Mouse (Mus musculus): Measurements from ENCODE around the gene Mgrn1.

DNA sequence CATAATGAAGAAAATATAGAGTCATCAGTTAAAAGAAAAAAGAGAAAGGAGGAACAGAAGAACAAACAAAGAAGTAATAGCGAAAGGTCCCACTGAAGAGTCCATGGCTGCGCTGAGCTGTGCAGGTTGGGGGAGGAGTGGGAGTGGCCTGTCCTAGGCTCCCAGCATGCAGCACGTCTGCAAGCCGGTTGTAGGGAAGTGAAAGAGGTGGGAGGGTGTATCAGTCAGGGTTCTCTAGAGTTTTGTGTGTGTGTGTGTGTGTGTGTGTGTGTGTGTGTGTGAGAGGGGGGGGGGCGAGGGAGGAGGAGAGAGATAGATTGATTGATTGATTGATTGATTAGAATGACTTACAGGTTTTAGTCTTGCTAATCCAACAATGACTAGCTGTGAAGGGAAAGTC, 21.9 kb downstream of the Mgrn1 start:
- TF ChIP-seq CTCF (IDR thresholded peaks at IDR 0.05; ENCODE audit: borderline replicate concordance, control insufficient read depth, extremely low read depth, insufficient read depth, low read length, poor library complexity) (no peak), POLR2A (IDR thresholded peaks at IDR 0.05; ENCODE audit: control insufficient read depth, extremely low read depth, insufficient read depth, low read length, poor library complexity) (no peak)
